Mouse (Mus musculus) naive thymus-derived CD4-positive, alpha-beta T cell, adult 2 months (primary cell): ENCODE results near the gene Sub1.

Source experiments
- DNase-seq: peaks from one replicate; pipeline ENCODE4 v3.0.0-alpha.2; 2011; ENCODE audit warnings: low read depth

Sub1 gene

DNA sequence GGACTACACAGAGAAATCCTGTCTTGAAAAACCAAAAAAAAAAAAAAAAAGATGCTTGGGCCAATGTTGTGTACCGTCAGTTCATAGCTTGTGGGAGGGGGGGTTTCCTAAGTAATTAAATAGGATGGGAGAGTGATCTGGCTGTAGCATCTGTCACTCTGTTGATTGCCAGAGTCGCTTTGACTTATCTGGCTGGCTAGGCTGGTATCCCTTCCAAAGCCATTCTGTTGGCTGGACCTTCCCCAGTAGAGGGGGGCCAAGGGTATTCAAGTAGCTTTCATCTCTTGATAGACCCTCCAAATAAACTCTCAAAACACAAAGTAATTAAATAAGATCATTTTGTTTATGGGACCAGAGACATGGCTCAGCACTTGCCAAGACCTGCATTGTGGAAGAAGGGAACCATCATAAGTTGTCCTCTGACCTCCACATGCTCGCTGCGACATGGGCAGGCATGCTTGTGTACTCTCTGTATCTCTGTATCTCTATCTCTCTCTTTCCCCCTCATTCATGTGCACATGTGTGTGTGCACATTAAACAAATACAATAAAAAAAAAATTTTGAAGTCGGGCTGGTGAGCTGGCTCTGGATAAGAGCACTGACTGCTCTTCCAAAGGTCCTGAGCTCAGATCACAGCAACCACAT, 31.5 kb downstream of the Sub1 start:
- no peak for DNase-seq

DNA sequence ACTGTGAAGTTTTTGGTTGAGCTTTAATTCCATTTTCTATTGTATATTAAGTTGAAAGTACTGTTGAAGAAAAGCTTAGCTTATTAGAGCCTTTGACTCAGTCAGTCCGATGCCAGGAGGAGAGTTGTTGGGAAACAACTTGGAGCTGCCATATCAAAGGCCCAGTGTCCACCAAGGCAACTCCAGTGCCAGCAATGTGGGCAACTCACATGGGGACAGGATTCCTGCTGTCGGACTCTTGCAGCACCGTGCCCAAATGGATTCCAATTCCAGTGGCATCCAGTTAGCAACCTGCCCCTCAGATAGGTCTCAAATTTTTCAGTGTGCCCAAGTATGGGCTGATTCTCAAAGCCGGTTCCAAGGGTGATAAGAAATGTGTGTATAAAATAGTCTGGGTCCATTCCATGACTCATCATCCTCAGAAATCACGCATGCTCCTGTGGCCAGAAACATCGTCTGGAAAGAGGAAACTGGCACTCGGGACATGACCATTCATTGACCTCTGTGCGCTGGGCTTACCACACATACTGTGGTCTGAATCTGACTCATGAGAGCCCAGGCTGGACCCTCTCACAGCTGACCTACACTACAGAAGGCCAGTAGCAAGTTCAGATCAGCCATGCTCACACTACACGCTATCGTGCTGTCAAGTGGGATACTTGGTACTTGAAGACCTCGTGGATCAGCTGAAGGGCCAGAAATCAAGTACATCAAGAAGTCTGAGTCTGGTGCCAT, 32.8 kb downstream of the Sub1 start:
- DNase-seq, result no peak

- no peak for DNase-seq
These were observed 37.1 kb downstream of the Sub1 start for GRCm38 (mm10) chr15:11959716-11960115.

DNA sequence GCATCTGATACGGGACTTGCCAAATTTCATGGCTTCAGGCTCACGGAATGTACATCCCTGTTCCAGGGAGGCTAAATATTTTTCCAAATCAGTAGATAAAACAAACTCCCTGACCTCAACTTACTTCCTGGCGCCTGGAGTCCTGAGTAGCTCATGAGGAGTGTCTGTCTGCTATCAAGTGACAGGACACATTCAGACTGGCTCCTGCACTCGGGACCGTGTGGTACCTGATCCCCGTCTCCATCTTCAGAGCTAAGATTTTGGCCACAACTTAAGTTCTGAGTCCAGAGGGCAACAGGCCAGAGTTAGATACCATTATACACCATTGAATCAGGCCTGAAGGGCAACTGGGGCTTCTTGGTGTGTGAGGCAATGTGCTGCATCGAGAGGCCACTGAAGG, 40.7 kb downstream of the Sub1 start:
- DNase-seq, result no peak

- no peak for DNase-seq
These were observed 42.6 kb downstream of the Sub1 start for GRCm38 (mm10) chr15:11954190-11954589.

DNA sequence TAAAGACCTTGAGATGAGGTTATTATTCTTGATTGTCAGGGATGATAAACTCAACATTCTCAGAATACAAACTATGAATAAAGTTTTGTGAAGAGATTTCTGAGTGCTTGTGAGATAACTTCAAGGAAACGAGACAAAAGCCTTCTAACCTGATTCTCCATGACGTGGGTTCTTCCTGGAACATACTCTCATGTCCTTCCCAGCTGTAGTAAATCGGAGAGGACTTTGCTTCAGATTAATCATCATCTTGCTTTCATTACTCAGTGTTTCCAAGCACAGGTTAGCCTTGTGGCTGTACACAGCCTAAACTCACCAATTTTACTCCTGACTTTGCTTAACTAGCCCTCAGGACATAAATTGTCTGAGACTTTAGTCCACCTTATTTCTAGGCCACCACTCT, 44.6 kb downstream of the Sub1 start:
- DNase-seq, result no peak

GRCm38 (mm10) chr15:11951181-11951580, 45.6 kb downstream of the Sub1 start:
- no peak for DNase-seq

DNA sequence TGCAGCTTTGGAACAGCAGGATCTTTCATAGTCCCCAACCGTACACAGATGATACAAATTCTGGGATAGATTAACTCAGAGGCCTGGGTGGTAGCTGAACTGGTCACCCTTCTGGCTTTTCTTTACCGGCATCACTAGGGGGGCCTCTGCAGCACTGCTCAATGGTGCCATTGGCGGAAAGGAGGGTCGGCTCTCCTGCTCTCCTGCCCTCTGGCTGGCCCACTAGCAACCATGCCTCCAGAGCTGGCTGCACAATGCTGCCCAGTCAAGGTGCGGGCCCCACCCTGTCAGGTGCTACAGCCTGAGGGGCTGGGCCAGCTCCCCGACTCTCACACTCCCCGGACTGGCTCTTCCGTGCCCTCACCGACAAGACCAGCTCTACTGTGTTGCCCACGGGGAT, 46.6 kb downstream of the Sub1 start:
- no peak for DNase-seq

GRCm38 (mm10) chr15:11949490-11949889, 47.3 kb downstream of the Sub1 start:
- no peak for DNase-seq

- DNase-seq, result no peak
These were observed 55.9 kb downstream of the Sub1 start for GRCm38 (mm10) chr15:11940855-11941254.
